Mouse (Mus musculus) bone marrow macrophage, adult 2 months (primary cell): ENCODE measurements around the gene Ufc1. TPM values are rescaled to one million over a fixed set of nuclear protein-coding genes. Genes with fewer than 3 reads are reported as not detected.

Source experiments
- H3K27ac ChIP-seq: 2 replicates; pipeline ENCODE4 v1.5.1; 2012; ENCODE audit warnings: low read depth, low read length; ENCODE audit not compliant: insufficient read depth
- H3K4me1 ChIP-seq: 2 replicates; pipeline ENCODE4 v1.6.1; 2012; ENCODE audit warnings: low read length; ENCODE audit not compliant: control insufficient read depth, insufficient read depth
- H3K4me3 ChIP-seq: 2 replicates; pipeline ENCODE4 v1.5.1; 2012; ENCODE audit warnings: mild to moderate bottlenecking, low read length, moderate library complexity; ENCODE audit not compliant: insufficient read depth
- CTCF ChIP-seq: IDR thresholded peaks from 2 replicates; pipeline ENCODE4 v1.5.1; 2012; ENCODE audit warnings: low read depth, mild to moderate bottlenecking, low read length, moderate library complexity
- POLR2A ChIP-seq: IDR thresholded peaks from 2 replicates; pipeline ENCODE4 v1.6.1; 2012; ENCODE audit warnings: mild to moderate bottlenecking, low read depth, low read length, borderline replicate concordance
- polyA plus RNA-seq: library from polyadenylated mRNA; stranded (reverse); fragments of >200 nt; gene quantifications from 2 replicates; pipeline ENCODE4 v1.2.4, GENCODE M21; 2012; ENCODE audit not compliant: missing spikeins, insufficient read depth, insufficient read length

Ufc1 gene
- polyA plus RNA-seq, 1 experiment, result 97.2 TPM

- peak overlapping the region; percentile 36 for H3K4me3 ChIP-seq
- H3K27ac ChIP-seq, result peak overlapping the region; percentile 71
Measured at GRCm38 (mm10) chr1:171272086-171272485, 22.7 kb downstream of the Ufc1 start.

GRCm38 (mm10) chr1:171271622-171272021 lies 23.2 kb downstream of the Ufc1 start:
- Histone ChIP-seq H3K27ac (peak overlapping the region; percentile 71), H3K4me1 (peaks cover 30% of the 10 kb centered on the region), H3K4me3 (peak overlapping the region; percentile 36)
- TF ChIP-seq POLR2A (no peak), CTCF (peak; percentile 40)

More at GRCm38 (mm10) chr1:171272086-171272485, 22.7 kb downstream of the Ufc1 start:
- no peak for TF ChIP-seq CTCF
- peaks cover 29% of the 10 kb centered on the region for H3K4me1 ChIP-seq

DNA sequence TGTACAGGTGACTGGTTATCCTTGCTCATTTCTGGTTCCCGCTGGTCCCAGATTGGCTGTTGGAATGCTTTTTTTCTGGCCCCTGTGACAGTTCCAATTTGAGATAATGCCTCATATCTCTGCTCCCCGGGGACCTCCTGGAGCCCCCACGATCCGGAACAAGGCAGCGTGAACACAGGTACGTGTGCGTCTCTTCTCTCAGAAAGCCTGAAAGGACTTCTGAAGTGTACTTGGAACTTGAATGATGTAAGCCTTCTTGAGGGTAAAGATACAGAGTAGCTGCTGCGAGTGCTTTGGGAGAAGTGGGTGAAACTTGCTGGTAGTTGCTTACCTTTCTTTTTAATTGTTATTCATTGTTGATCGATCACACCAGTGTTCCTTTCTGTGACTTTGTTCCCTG lies 23.6 kb downstream of the Ufc1 start:
- no peak for TF ChIP-seq POLR2A
- no peak for TF ChIP-seq CTCF
- Histone ChIP-seq H3K4me3 (peak overlapping the region; percentile 71), H3K27ac (no peak overlapping the region)

GRCm38 (mm10) chr1:171270573-171270900 lies 24.3 kb downstream of the Ufc1 start:
- TF ChIP-seq CTCF (no peak), POLR2A (no peak)
- H3K27ac ChIP-seq, result 0 out of 2 replicates have a peak overlapping the region, but pooled peaks have one; percentile 7
- H3K4me3 ChIP-seq, result peak overlapping the region; percentile 71
- peaks cover 31% of the 10 kb centered on the region for H3K4me1 ChIP-seq

More for the DNA sequence above, 23.6 kb downstream of the Ufc1 start:
- peaks cover 31% of the 10 kb centered on the region for H3K4me1 ChIP-seq

DNA sequence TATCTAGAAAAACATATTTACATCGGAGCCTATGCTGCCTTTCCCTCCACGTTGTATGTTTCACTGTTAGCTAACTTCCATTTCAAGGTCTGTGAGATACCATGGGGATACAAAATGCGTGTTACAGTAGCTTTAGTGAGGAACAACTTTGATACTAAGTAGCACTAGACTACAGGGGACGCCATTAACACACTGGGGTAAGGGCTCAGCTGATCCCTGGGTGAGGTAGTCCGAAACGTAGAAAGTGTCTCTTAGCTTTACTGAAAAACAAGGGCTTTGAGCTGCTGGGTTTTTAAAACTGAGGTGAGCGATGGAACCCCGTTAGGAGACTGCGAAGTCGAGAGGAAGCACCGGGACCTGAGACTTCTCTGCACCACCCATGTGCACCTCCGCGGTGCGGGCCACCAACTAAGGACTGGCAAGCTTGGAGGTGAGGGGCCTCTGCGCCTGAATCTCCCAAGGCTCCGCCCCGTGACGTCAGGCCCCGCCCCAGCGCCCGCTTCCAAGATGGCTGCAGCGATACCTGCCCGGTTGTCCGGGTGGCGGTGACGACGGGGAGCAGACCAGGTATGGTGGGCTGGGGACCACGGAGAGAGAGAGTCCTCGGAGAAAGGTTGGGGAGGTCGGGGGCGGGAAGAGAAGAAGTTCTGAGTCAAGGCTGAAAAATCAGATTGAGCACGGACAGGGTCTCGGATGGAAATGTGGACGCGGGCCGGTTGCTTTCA lies 24.8 kb downstream of the Ufc1 start, which contains the start of gene B4galt3:
Gene B4galt3, plus strand, starts transcription at position 481 of the 725 bp plus-strand sequence.
- H3K4me3 ChIP-seq, result peak within 1 kb of the TSS; percentile 71
- H3K27ac ChIP-seq, result 0 out of 2 replicates have a peak within 1 kb of the TSS, but pooled peaks have one; percentile 7
- peaks cover 31% of the 10 kb centered on the region for H3K4me1 ChIP-seq
- peak; percentile 68 for TF ChIP-seq POLR2A
- TF ChIP-seq CTCF, result no peak

GRCm38 (mm10) chr1:171268341-171268740 lies 26.5 kb downstream of the Ufc1 start:
- H3K27ac ChIP-seq, result peak overlapping the region; percentile 45
- TF ChIP-seq CTCF (no peak), POLR2A (no peak)
- peaks cover 38% of the 10 kb centered on the region for H3K4me1 ChIP-seq
- no peak overlapping the region for H3K4me3 ChIP-seq

- TF ChIP-seq POLR2A, result no peak
- no peak for TF ChIP-seq CTCF
- H3K4me1 ChIP-seq, result peaks cover 30% of the 10 kb centered on the region
- H3K4me3 ChIP-seq, result no peak overlapping the region
- no peak overlapping the region for H3K27ac ChIP-seq
Measured at GRCm38 (mm10) chr1:171265971-171266744, 28.7 kb downstream of the Ufc1 start.

GRCm38 (mm10) chr1:171263666-171264461 lies 31.0 kb downstream of the Ufc1 start:
- peak overlapping the region; percentile 61 for H3K27ac ChIP-seq
- peaks cover 34% of the 10 kb centered on the region for H3K4me1 ChIP-seq
- TF ChIP-seq CTCF, result no peak
- no peak for TF ChIP-seq POLR2A
- H3K4me3 ChIP-seq, result no peak overlapping the region

DNA sequence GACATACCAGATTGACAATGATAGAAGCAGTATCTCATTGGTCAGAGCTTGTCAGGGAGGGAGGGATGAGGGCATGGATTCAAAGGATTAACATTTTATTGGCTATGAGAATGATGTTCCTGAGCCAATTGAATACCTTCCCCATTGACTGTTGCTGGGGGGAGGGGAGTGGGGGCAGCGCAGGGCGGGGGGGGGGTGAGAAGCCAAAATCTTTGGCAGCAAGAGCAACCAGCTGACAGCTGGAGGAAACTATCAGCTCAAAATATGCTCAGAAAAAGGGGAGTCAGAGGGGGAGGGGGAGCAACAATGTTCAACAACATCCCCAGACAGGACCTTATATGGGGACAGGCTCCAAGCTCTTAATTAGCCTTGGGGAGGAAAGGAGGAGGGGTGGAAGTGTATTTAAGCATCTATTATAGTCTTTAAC lies 31.6 kb downstream of the Ufc1 start:
- peaks cover 30% of the 10 kb centered on the region for H3K4me1 ChIP-seq
- no peak for TF ChIP-seq POLR2A
- peak overlapping the region; percentile 69 for H3K27ac ChIP-seq
- peak overlapping the region; percentile 34 for H3K4me3 ChIP-seq
